ENCODE assay signal across 15 mouse cellular contexts in genomic region chr5:23501582-23502316, GRCm38 (mm10).
DNase-seq lines count a peak whose midpoint lies in the region; TF ChIP-seq lines count a peak whose summit lies in the region.
"Had no signal": no experiment of that assay in that cellular context is flagged by ENCODE, and none has a peak within 500 bp of the region (broad histone marks: within the 10 kb centered on the region; RNA-seq: fewer than 3 reads in every experiment).

No protein-coding gene starts in this region.

- H3K4me3 ChIP-seq in heart, embryonic 10.5 days, result no peak overlapping the region
- H3K4me3 ChIP-seq in bone marrow, adult 2 months (replicated peaks; ENCODE audit: control insufficient read depth, low read depth, low read length), result no peak overlapping the region
- H3K4me3 ChIP-seq in hindbrain, embryonic 10.5 days, result no peak overlapping the region
- H3K4me3 ChIP-seq: forebrain, embryonic 10.5 days; hindbrain, embryonic 15.5 days; limb, embryonic 15.5 days had no signal

- no peaks in the 10 kb centered on the region for H3K27me3 ChIP-seq in heart, embryonic 10.5 days (ENCODE audit: insufficient read depth, poor library complexity, severe bottlenecking)
- no peaks in the 10 kb centered on the region for H3K27me3 ChIP-seq in hindbrain, embryonic 10.5 days (ENCODE audit: insufficient read depth, poor library complexity, severe bottlenecking)
- H3K27me3 ChIP-seq: hindbrain, embryonic 15.5 days; limb, embryonic 15.5 days had no signal

- TF ChIP-seq POLR2A in bone marrow, adult 2 months (IDR thresholded peaks at IDR 0.05; ENCODE audit: borderline replicate concordance, control insufficient read depth, low read depth, low read length), result no peak

- 75% methylated on average over 13 of the region's 13 CpGs for WGBS in heart, embryonic 10.5 days
- WGBS in bone marrow, adult 2 months, result 81% methylated on average over 13 of the region's 13 CpGs
- WGBS in hindbrain, embryonic 10.5 days, result 81% methylated on average over 13 of the region's 13 CpGs

- peak; percentile 67 for DNase-seq in heart, embryonic 10.5 days (ENCODE audit: low spot score)
- no peak for DNase-seq in heart, adult 18-20 months
- peak; percentile 59 to 63 for DNase-seq in left cerebral cortex, postnatal 36 days (ENCODE audit: low spot score in 2 of 2)
- DNase-seq in left cerebral cortex, postnatal 4 days, result no peak
- DNase-seq in frontal cortex, postnatal 36 days (ENCODE audit: low spot score in 2 of 2), result peak; percentile 60 to 64
- DNase-seq in layer of hippocampus, postnatal 25 days (ENCODE audit: extremely low spot score in 1 of 2, low spot score in 1 of 2), result no peak
- DNase-seq in hindbrain, embryonic 10.5 days (ENCODE audit: low spot score), result no peak
- DNase-seq: gastrocnemius, postnatal 36 days; kidney, postnatal 4 days; lung, postnatal 14 days; spleen, adult 18-20 months had no signal

- peaks cover 4% of the 10 kb centered on the region for H3K4me1 ChIP-seq in heart, embryonic 10.5 days
- no peaks in the 10 kb centered on the region; the same call in 1 of the 2 replicates for H3K4me1 ChIP-seq in bone marrow, adult 2 months (ENCODE audit: control insufficient read depth, insufficient read depth, low read length)
- H3K4me1 ChIP-seq in hindbrain, embryonic 10.5 days (replicated peaks), result no peaks in the 10 kb centered on the region
- H3K4me1 ChIP-seq: forebrain, embryonic 10.5 days; hindbrain, embryonic 15.5 days; limb, embryonic 15.5 days had no signal

- intact Hi-C loops in left cerebral cortex, postnatal 36 days (cut with DNase I), result loop anchor here (10.0 kb wide), 1 partner anchor 113 kb away; no protein-coding TSS in a partner anchor
- intact Hi-C loops in left cerebral cortex, postnatal 4 days (cut with DNase I), result loop anchor here (10.0 kb wide), 1 partner anchor 153 kb away; no protein-coding TSS in a partner anchor

- no peak for TF ChIP-seq CTCF in bone marrow, adult 2 months (IDR thresholded peaks at IDR 0.05; ENCODE audit: control insufficient read depth, insufficient read depth, low read length)

- peaks cover 87% of the 10 kb centered on the region for H3K36me3 ChIP-seq in heart, embryonic 10.5 days
- peaks cover 93% of the 10 kb centered on the region for H3K36me3 ChIP-seq in hindbrain, embryonic 10.5 days

- H3K9me3 ChIP-seq in heart, embryonic 10.5 days, result no peaks in the 10 kb centered on the region
- no peaks in the 10 kb centered on the region for H3K9me3 ChIP-seq in hindbrain, embryonic 10.5 days
- H3K9me3 ChIP-seq: forebrain, embryonic 10.5 days; hindbrain, embryonic 15.5 days; limb, embryonic 15.5 days had no signal

- no peak overlapping the region for H3K27ac ChIP-seq in heart, embryonic 10.5 days
- H3K27ac ChIP-seq in bone marrow, adult 2 months (ENCODE audit: control insufficient read depth, insufficient read depth, low read depth, low read length, poor library complexity), result 0 out of 2 replicates have a peak overlapping the region, but pooled peaks have one; percentile 31
- no peak overlapping the region for H3K27ac ChIP-seq in hindbrain, embryonic 10.5 days
- H3K27ac ChIP-seq: forebrain, embryonic 10.5 days; hindbrain, embryonic 15.5 days; limb, embryonic 15.5 days had no signal

Comparison
In these comparisons a context has a peak if more than half of its experiments do, and no peak if none do; other contexts are left out.
1. DNase-seq: peak in heart, embryonic 10.5 days (single experiment), left cerebral cortex, postnatal 36 days (2 of 2) and frontal cortex, postnatal 36 days (2 of 2); none in heart, adult 18-20 months (0 of 2), left cerebral cortex, postnatal 4 days (single experiment), layer of hippocampus, postnatal 25 days (0 of 2) and hindbrain, embryonic 10.5 days (single experiment).